Mouse (Mus musculus): ENCODE data around the gene Zzz3. TPM values are rescaled to one million over a fixed set of nuclear protein-coding genes. Genes with fewer than 3 reads are reported as not detected.

The Zzz3 gene
- total and polyA plus RNA-seq, 3 experiments: 64.2 to 116 (median 94.9) TPM

DNA sequence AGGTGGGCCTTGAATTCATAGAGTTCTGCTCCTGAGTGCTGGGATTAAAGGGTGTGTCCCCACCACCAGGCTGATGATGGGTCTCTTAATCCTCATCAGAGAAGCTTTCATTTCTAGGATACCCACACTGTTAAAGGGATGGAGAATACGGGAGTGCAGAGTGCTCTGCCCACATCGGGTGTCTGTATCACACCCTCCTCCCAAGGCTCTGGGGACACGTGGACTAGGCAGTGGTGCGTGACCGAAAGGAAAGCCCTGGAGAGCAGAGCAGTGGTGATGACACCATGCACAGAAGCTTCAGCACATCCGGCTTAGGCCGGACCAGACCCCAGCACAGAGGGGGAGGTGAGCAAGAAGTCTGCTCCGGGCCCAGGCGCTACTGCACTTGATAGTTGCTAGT lies 38.5 kb upstream of the Zzz3 start:
- Histone ChIP-seq H3K27ac (ENCODE audit: insufficient read depth, low read depth) (no peak overlapping the region), H3K9ac (ENCODE audit: insufficient read depth, low read depth) (peak overlapping the region; percentile 61), H3K4me3 (replicated peaks in 1 of 3; ENCODE audit: low read depth in 2 of 3, low read length in 2 of 3, poor library complexity in 1 of 3) (no peak overlapping the region), H3K27me3 (replicated peaks) (no peaks in the 10 kb centered on the region), H3K4me1 (ENCODE audit: control insufficient read depth in 1 of 2, insufficient read depth in 2 of 2) (peaks cover 16 to 44% of the 10 kb centered on the region in 2 experiments), H3K9me3 (replicated peaks; ENCODE audit: low read length) (no peaks in the 10 kb centered on the region), H3K36me3 (replicated peaks in 1 of 2; ENCODE audit: control insufficient read depth in 1 of 2, insufficient read depth in 1 of 2, low read length in 1 of 2) (peaks cover 30 to 51% of the 10 kb centered on the region in 2 experiments), H3K79me2 (replicated peaks; ENCODE audit: control insufficient read depth, extremely low read depth, insufficient read depth, poor library complexity, severe bottlenecking) (peaks cover 12% of the 10 kb centered on the region), H3K4me2 (ENCODE audit: insufficient read depth, low read depth, poor library complexity, severe bottlenecking) (peak overlapping the region; percentile 59)
- DNase-seq (ENCODE audit: extremely low read depth): peak; percentile 92
- peak; percentile 32; the same call in 1 of the 2 replicates for TF ChIP-seq USF2 (conservative IDR thresholded peaks at IDR 0.05; ENCODE audit: low read depth, low read length)
- no peak for TF ChIP-seq CHD1 (IDR thresholded peaks at IDR 0.05; ENCODE audit: low read depth, low read length)
- TF ChIP-seq MXI1 (IDR thresholded peaks at IDR 0.05; ENCODE audit: low read depth, low read length): peak; percentile 96
- peak; percentile 23 for TF ChIP-seq JUND (conservative IDR thresholded peaks at IDR 0.05; ENCODE audit: low read depth, low read length)
- peak; percentile 74; the same call in 1 of the 2 replicates for TF ChIP-seq CHD2 (IDR thresholded peaks at IDR 0.05; ENCODE audit: low read length)
- peak; percentile 79 for TF ChIP-seq ZMIZ1 (IDR thresholded peaks at IDR 0.05; ENCODE audit: low read depth, low read length)
- TF ChIP-seq MAX (IDR thresholded peaks at IDR 0.05; ENCODE audit: low read length): peak; percentile 97
- TF ChIP-seq E2F4 (IDR thresholded peaks at IDR 0.05; ENCODE audit: insufficient replicate concordance, low read depth, low read length): 0 out of 2 replicates have a peak, but pooled peaks have one; percentile 35
- no peak; the same call in 1 of the 2 replicates for TF ChIP-seq RAD21 (IDR thresholded peaks at IDR 0.05; ENCODE audit: low read depth, low read length)
- TF ChIP-seq BHLHE40 (IDR thresholded peaks at IDR 0.05; ENCODE audit: low read depth, low read length): peak; percentile 94
- TF ChIP-seq UBTF (IDR thresholded peaks at IDR 0.05; ENCODE audit: low read depth, low read length): no peak
- TF ChIP-seq JUN (IDR thresholded peaks at IDR 0.05; ENCODE audit: insufficient read depth, low read depth, low read length): no peak
- 0 out of 2 replicates have a peak, but pooled peaks have one; percentile 16 for TF ChIP-seq MAFK (IDR thresholded peaks at IDR 0.05; ENCODE audit: insufficient replicate concordance, low read length)
- TF ChIP-seq MYC (IDR thresholded peaks at IDR 0.05; ENCODE audit: low read depth, low read length): peak; percentile 97
- TF ChIP-seq POLR2A (IDR thresholded peaks at IDR 0.05; ENCODE audit: low read depth, low read length): peak; percentile 51
- TF ChIP-seq RCOR1 (conservative IDR thresholded peaks at IDR 0.05; ENCODE audit: low read depth, low read length): 0 out of 2 replicates have a peak, but pooled peaks have one; percentile 59
- TF ChIP-seq IRF4 (IDR thresholded peaks at IDR 0.05; ENCODE audit: low read depth, low read length): peak; percentile 55
- 0 out of 2 replicates have a peak, but pooled peaks have one; percentile 26 for TF ChIP-seq KAT2A (IDR thresholded peaks at IDR 0.05; ENCODE audit: insufficient replicate concordance, low read length)
- TF ChIP-seq PAX5 (IDR thresholded peaks at IDR 0.05; ENCODE audit: low read length): no peak
- TF ChIP-seq SMC3 (IDR thresholded peaks at IDR 0.05; ENCODE audit: low read depth, low read length): no peak
- TF ChIP-seq ETS1 (conservative IDR thresholded peaks at IDR 0.05; ENCODE audit: low read depth, low read length): peak; percentile 88
- TF ChIP-seq TCF12 (IDR thresholded peaks at IDR 0.05; ENCODE audit: low read depth, low read length): peak; percentile 63; the same call in 1 of the 2 replicates
- peak; percentile 72 for TF ChIP-seq ELF1 (IDR thresholded peaks at IDR 0.05; ENCODE audit: low read depth, low read length)
- no peak for TF ChIP-seq CTCF (conservative IDR thresholded peaks at IDR 0.05 in 1 of 2, IDR thresholded peaks at IDR 0.05 in 1 of 2; ENCODE audit: low read depth in 2 of 2, low read length in 2 of 2)
- peak; percentile 76 for TF ChIP-seq MEF2A (IDR thresholded peaks at IDR 0.05; ENCODE audit: borderline replicate concordance, low read depth, low read length)
- TF ChIP-seq ZC3H11A (IDR thresholded peaks at IDR 0.05; ENCODE audit: low read depth, low read length): no peak
- peak; percentile 70 for TF ChIP-seq EP300 (IDR thresholded peaks at IDR 0.05; ENCODE audit: low read length)
- no peak for TF ChIP-seq ZNF384 (IDR thresholded peaks at IDR 0.05; ENCODE audit: low read depth, low read length)
- no peak for TF ChIP-seq POLR2AphosphoS2 (IDR thresholded peaks at IDR 0.05; ENCODE audit: low read depth, low read length)
- 0 out of 2 replicates have a peak, but pooled peaks have one; percentile 68 for TF ChIP-seq MAZ (IDR thresholded peaks at IDR 0.05; ENCODE audit: low read depth, low read length)
- no peak for TF ChIP-seq TBP (conservative IDR thresholded peaks at IDR 0.05; ENCODE audit: low read depth, low read length)
- no peak for TF ChIP-seq ZKSCAN1 (IDR thresholded peaks at IDR 0.05; ENCODE audit: borderline replicate concordance, low read depth, low read length)
- TF ChIP-seq GABPA (IDR thresholded peaks at IDR 0.05; ENCODE audit: insufficient replicate concordance, low read depth, low read length): no peak
- peak; percentile 83 for TF ChIP-seq SIN3A (IDR thresholded peaks at IDR 0.05; ENCODE audit: low read length)
- peak; percentile 40 for TF ChIP-seq HCFC1 (IDR thresholded peaks at IDR 0.05; ENCODE audit: low read depth, low read length)
- TF ChIP-seq USF1 (IDR thresholded peaks at IDR 0.05; ENCODE audit: low read depth, low read length): peak; percentile 69
- TF ChIP-seq NRF1 (IDR thresholded peaks at IDR 0.05; ENCODE audit: low read depth, low read length): peak; percentile 39
- 0 out of 2 replicates have a peak, but pooled peaks have one; percentile 39 for TF ChIP-seq NELFE (IDR thresholded peaks at IDR 0.05; ENCODE audit: low read depth, low read length)
- dilution Hi-C loops (cut with MboI; ENCODE audit: extremely low pct_ligation_motif_present, extremely low pct_unique_long_range_greater_than_20kb, low sequenced_read_pairs): no loop called here
- in situ Hi-C loops (cut with MboI; ENCODE audit: low pct_ligation_motif_present, low pct_unique_long_range_greater_than_20kb, low sequenced_read_pairs): no loop called here

Data from CH12.LX (cell line).